Mouse (Mus musculus): ENCODE results near the gene Socs7. TPM values are rescaled to one million over a fixed set of nuclear protein-coding genes. Genes with fewer than 3 reads are reported as not detected.

Gene Socs7
- polyA plus RNA-seq, 1 experiment from 2014 or later: 2.6 TPM

- peak; percentile 64 for ATAC-seq
- peaks cover 11% of the 10 kb centered on the region for H3K4me1 ChIP-seq (replicated peaks)
- H3K9me3 ChIP-seq: no peaks in the 10 kb centered on the region
- WGBS: 4% methylated on average over 23 of the region's 23 CpGs
- no peaks in the 10 kb centered on the region for H3K36me3 ChIP-seq
- peak overlapping the region; percentile 83 for H3K4me2 ChIP-seq (replicated peaks)
- H3K9ac ChIP-seq: no peak overlapping the region
- peaks cover under 1% of the 10 kb centered on the region; the same call in 1 of the 2 replicates for H3K27me3 ChIP-seq (replicated peaks)
- H3K4me3 ChIP-seq (replicated peaks): peak overlapping the region; percentile 38
- no peak overlapping the region for H3K27ac ChIP-seq
These were observed 37.8 kb downstream of the Socs7 start for GRCm38 (mm10) chr11:97399958-97400710.

GRCm38 (mm10) chr11:97401082-97401481 lies 38.7 kb downstream of the Socs7 start:
- no peak overlapping the region for H3K4me3 ChIP-seq (replicated peaks)
- peaks cover 2% of the 10 kb centered on the region; the same call in 1 of the 2 replicates for H3K27me3 ChIP-seq (replicated peaks)
- H3K9me3 ChIP-seq: no peaks in the 10 kb centered on the region
- no peak overlapping the region for H3K4me2 ChIP-seq (replicated peaks)
- H3K27ac ChIP-seq: no peak overlapping the region
- no peaks in the 10 kb centered on the region for H3K36me3 ChIP-seq
- H3K9ac ChIP-seq: no peak overlapping the region
- 0 out of 2 replicates have a peak, but pooled peaks have one; percentile 21 for ATAC-seq
- WGBS: 17% methylated on average over 6 of the region's 6 CpGs
- H3K4me1 ChIP-seq (replicated peaks): peaks cover 20% of the 10 kb centered on the region

GRCm38 (mm10) chr11:97401686-97402435 lies 39.5 kb downstream of the Socs7 start:
- H3K9me3 ChIP-seq: no peaks in the 10 kb centered on the region
- H3K36me3 ChIP-seq: no peaks in the 10 kb centered on the region
- no peak overlapping the region for H3K9ac ChIP-seq
- H3K4me3 ChIP-seq (replicated peaks): no peak overlapping the region
- H3K27me3 ChIP-seq (replicated peaks): peaks cover 2% of the 10 kb centered on the region; the same call in 1 of the 2 replicates
- no peak for ATAC-seq
- H3K27ac ChIP-seq: no peak overlapping the region
- 79% methylated on average over 3 of the region's 3 CpGs for WGBS
- no peak overlapping the region for H3K4me2 ChIP-seq (replicated peaks)
- H3K4me1 ChIP-seq (replicated peaks): peaks cover 27% of the 10 kb centered on the region

- no peak overlapping the region for H3K4me3 ChIP-seq (replicated peaks)
- H3K4me1 ChIP-seq (replicated peaks): peaks cover 32% of the 10 kb centered on the region
- no peak overlapping the region for H3K27ac ChIP-seq
- WGBS: 38% methylated on average over 2 of the region's 2 CpGs
- H3K36me3 ChIP-seq: no peaks in the 10 kb centered on the region
- no peaks in the 10 kb centered on the region for H3K9me3 ChIP-seq
- H3K9ac ChIP-seq: no peak overlapping the region
- no peak for ATAC-seq
- no peak overlapping the region for H3K4me2 ChIP-seq (replicated peaks)
- peaks cover 2% of the 10 kb centered on the region; the same call in 1 of the 2 replicates for H3K27me3 ChIP-seq (replicated peaks)
These were observed 40.4 kb downstream of the Socs7 start for GRCm38 (mm10) chr11:97402746-97403145.

GRCm38 (mm10) chr11:97403614-97404183 lies 41.3 kb downstream of the Socs7 start:
- ATAC-seq: no peak
- Histone ChIP-seq H3K4me2 (replicated peaks) (peak overlapping the region; percentile 98), H3K27me3 (replicated peaks) (peaks cover 2% of the 10 kb centered on the region; the same call in 1 of the 2 replicates), H3K9me3 (no peaks in the 10 kb centered on the region), H3K4me3 (replicated peaks) (peak overlapping the region; percentile 56), H3K27ac (no peak overlapping the region), H3K36me3 (no peaks in the 10 kb centered on the region), H3K9ac (no peak overlapping the region), H3K4me1 (replicated peaks) (peaks cover 32% of the 10 kb centered on the region)
- 40% methylated on average over 8 of the region's 8 CpGs for WGBS

- H3K4me2 ChIP-seq (replicated peaks): peak overlapping the region; percentile 98
- H3K27ac ChIP-seq: peak overlapping the region; percentile 56; the same call in 1 of the 2 replicates
- no peaks in the 10 kb centered on the region for H3K9me3 ChIP-seq
These were observed 41.9 kb downstream of the Socs7 start for GRCm38 (mm10) chr11:97404184-97404760.

GRCm38 (mm10) chr11:97404761-97405190 lies 42.4 kb downstream of the Socs7 start:
- peak overlapping the region; percentile 60 for H3K9ac ChIP-seq
- no peak; the same call in 1 of the 2 replicates for ATAC-seq
- peaks cover 32% of the 10 kb centered on the region for H3K4me1 ChIP-seq (replicated peaks)
- peak overlapping the region; percentile 56; the same call in 1 of the 2 replicates for H3K27ac ChIP-seq
- H3K36me3 ChIP-seq: no peaks in the 10 kb centered on the region
- WGBS: 2% methylated on average over 11 of the region's 11 CpGs
- no peaks in the 10 kb centered on the region for H3K9me3 ChIP-seq
- H3K4me2 ChIP-seq (replicated peaks): peak overlapping the region; percentile 98
- peak overlapping the region; percentile 56 for H3K4me3 ChIP-seq (replicated peaks)
- H3K27me3 ChIP-seq (replicated peaks): peaks cover 2% of the 10 kb centered on the region; the same call in 1 of the 2 replicates

More at GRCm38 (mm10) chr11:97404184-97404760, 41.9 kb downstream of the Socs7 start:
- Histone ChIP-seq H3K4me1 (replicated peaks) (peaks cover 32% of the 10 kb centered on the region), H3K4me3 (replicated peaks) (peak overlapping the region; percentile 56), H3K9ac (peak overlapping the region; percentile 60), H3K36me3 (no peaks in the 10 kb centered on the region), H3K27me3 (replicated peaks) (peaks cover 2% of the 10 kb centered on the region; the same call in 1 of the 2 replicates)
- under 1% methylated on average over 57 of the region's 61 CpGs for WGBS
- ATAC-seq: peak; percentile 52

GRCm38 (mm10) chr11:97406094-97406951 lies 44.0 kb downstream of the Socs7 start:
- peaks cover 32% of the 10 kb centered on the region for H3K4me1 ChIP-seq (replicated peaks)
- H3K27ac ChIP-seq: peak overlapping the region; percentile 77
- no peak overlapping the region; the same call in 1 of the 2 replicates for H3K9ac ChIP-seq
- peaks cover 2% of the 10 kb centered on the region; the same call in 1 of the 2 replicates for H3K27me3 ChIP-seq (replicated peaks)
- 54% methylated on average over 10 of the region's 10 CpGs for WGBS
- H3K9me3 ChIP-seq: no peaks in the 10 kb centered on the region
- ATAC-seq: peak; percentile 19
- no peaks in the 10 kb centered on the region for H3K36me3 ChIP-seq
- H3K4me2 ChIP-seq (replicated peaks): peak overlapping the region; percentile 98
- H3K4me3 ChIP-seq (replicated peaks): no peak overlapping the region

- Histone ChIP-seq H3K4me3 (replicated peaks) (no peak overlapping the region), H3K9me3 (no peaks in the 10 kb centered on the region), H3K4me2 (replicated peaks) (no peak overlapping the region), H3K4me1 (replicated peaks) (peaks cover 38% of the 10 kb centered on the region), H3K36me3 (no peaks in the 10 kb centered on the region), H3K27me3 (replicated peaks) (peaks cover 2% of the 10 kb centered on the region; the same call in 1 of the 2 replicates), H3K9ac (no peak overlapping the region), H3K27ac (no peak overlapping the region)
- no peak for ATAC-seq
- 74% methylated on average over 3 of the region's 3 CpGs for WGBS
These were observed 45.1 kb downstream of the Socs7 start for GRCm38 (mm10) chr11:97407456-97407855.

GRCm38 (mm10) chr11:97408171-97408570 lies 45.8 kb downstream of the Socs7 start:
- no peaks in the 10 kb centered on the region for H3K36me3 ChIP-seq
- H3K4me2 ChIP-seq (replicated peaks): no peak overlapping the region
- peaks cover 2% of the 10 kb centered on the region; the same call in 1 of the 2 replicates for H3K27me3 ChIP-seq (replicated peaks)
- no peaks in the 10 kb centered on the region for H3K9me3 ChIP-seq
- peaks cover 42% of the 10 kb centered on the region for H3K4me1 ChIP-seq (replicated peaks)
- H3K9ac ChIP-seq: no peak overlapping the region
- no peak overlapping the region for H3K27ac ChIP-seq
- ATAC-seq: no peak
- no peak overlapping the region for H3K4me3 ChIP-seq (replicated peaks)
- 5% methylated on average over 6 of the region's 6 CpGs for WGBS

GRCm38 (mm10) chr11:97410958-97411357 lies 48.6 kb downstream of the Socs7 start:
- H3K9ac ChIP-seq: no peak overlapping the region
- no peak overlapping the region for H3K27ac ChIP-seq
- no peak overlapping the region for H3K4me2 ChIP-seq (replicated peaks)
- WGBS: 80% methylated on average over 4 of the region's 4 CpGs
- H3K36me3 ChIP-seq: no peaks in the 10 kb centered on the region
- no peaks in the 10 kb centered on the region; the same call in 1 of the 2 replicates for H3K27me3 ChIP-seq (replicated peaks)
- peaks cover 26% of the 10 kb centered on the region for H3K4me1 ChIP-seq (replicated peaks)
- ATAC-seq: no peak
- H3K9me3 ChIP-seq: no peaks in the 10 kb centered on the region
- no peak overlapping the region for H3K4me3 ChIP-seq (replicated peaks)

Measured in intestine, embryonic 15.5 days (tissue).